Mouse (Mus musculus) cortical plate, adult 2 months (tissue): ENCODE measurements at regions not wholly inside any gene's neighbourhood (a gene's known extent, or its start where the extent isn't known, plus 50 kb on each side); places are given as distances from the start of the nearest gene placed in this dataset.

Source experiments
- H3K27ac ChIP-seq: fragments of 200-500 bp; 2 replicates; pipeline ENCODE4 v1.5.1; 2012; ENCODE audit warnings: low read length, control low read depth, inconsistent platforms; ENCODE audit not compliant: insufficient read depth
- H3K4me1 ChIP-seq: fragments of 200-500 bp; 2 replicates; pipeline ENCODE4 v1.6.1; 2011; ENCODE audit warnings: low read length; ENCODE audit not compliant: control insufficient read depth, insufficient read depth
- H3K4me3 ChIP-seq: fragments of 200-500 bp; 2 replicates; pipeline ENCODE4 v1.5.1; 2011; ENCODE audit warnings: mild to moderate bottlenecking, low read length, control low read depth; ENCODE audit not compliant: insufficient read depth
- CTCF ChIP-seq: fragments of 200-500 bp; IDR thresholded peaks from 2 replicates; pipeline ENCODE4 v1.5.1; 2011; ENCODE audit warnings: mild to moderate bottlenecking, control low read depth, low read length; ENCODE audit not compliant: insufficient read depth; ENCODE audit errors: extremely low read depth
- POLR2A ChIP-seq: fragments of 200-500 bp; IDR thresholded peaks from 2 replicates; pipeline ENCODE4 v1.6.1; 2011; ENCODE audit warnings: mild to moderate bottlenecking, low read length, control low read depth; ENCODE audit not compliant: insufficient read depth; ENCODE audit errors: extremely low read depth

DNA sequence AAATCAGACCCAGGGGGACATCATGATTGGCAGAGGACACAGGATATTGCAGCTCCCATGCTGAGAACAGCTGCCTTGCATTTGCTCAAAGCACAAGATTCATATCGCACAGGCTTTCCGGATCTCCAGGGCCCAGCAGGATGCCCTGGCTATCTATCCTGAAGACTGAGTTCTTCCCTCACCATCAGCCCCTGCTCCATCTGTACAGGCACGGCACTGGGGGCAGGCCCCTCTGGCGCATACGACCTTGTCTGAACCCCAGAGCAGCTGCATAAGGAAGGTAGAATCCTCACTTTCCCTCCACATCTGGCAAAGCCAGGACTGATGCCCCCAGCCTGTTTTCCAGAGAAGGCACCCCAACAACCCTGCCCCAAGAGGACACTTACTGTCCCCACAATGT lies 266.8 kb downstream of the Tns1 start:
- no peak overlapping the region for H3K4me3 ChIP-seq
- H3K4me1 ChIP-seq = no peaks in the 10 kb centered on the region
- H3K27ac ChIP-seq = no peak overlapping the region
- TF ChIP-seq CTCF = no peak
- no peak for TF ChIP-seq POLR2A

DNA sequence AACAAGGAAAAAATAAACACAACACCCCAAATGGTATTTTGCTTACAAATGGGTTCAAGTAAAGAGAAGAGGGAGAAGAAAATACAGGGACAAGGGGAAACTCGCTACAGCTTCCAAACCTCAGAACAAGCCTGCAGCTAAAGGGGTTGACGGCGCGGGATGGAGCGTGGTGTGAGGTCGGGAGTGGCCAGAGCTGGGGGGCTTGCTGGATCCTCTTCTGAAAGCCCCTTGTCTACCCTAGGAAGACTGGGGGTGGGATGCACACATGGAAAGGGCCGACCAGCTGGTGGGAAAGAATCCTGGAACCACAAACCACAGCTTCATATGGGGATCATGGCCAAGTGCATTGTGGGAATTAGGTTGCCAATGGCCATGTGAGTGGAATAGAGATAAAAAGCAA lies 267.4 kb downstream of the Tns1 start:
- no peak for TF ChIP-seq POLR2A
- no peak for TF ChIP-seq CTCF
- H3K27ac ChIP-seq = no peak overlapping the region
- no peak overlapping the region for H3K4me3 ChIP-seq
- no peaks in the 10 kb centered on the region for H3K4me1 ChIP-seq

DNA sequence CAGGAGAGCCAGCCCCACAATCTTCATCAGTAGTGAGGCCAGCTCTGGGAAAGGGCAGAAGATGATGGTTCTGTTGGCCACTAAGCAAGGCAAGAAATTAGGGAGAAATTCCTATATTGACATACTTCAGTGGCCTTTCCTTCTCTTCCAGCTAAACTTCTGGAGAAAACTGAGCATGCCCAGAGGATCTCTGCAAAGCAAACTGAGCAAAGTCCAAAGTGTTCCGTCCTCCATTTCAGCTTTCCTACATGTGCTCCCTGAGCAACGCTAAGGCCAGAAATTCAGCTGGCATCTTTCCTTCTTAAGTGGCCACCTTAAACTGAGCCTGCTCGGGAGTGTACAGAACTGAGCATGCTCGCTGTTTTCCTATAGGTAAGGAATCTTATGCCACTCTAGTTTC lies 268.9 kb downstream of the Tns1 start:
- H3K4me1 ChIP-seq = no peaks in the 10 kb centered on the region
- TF ChIP-seq POLR2A (no peak), CTCF (no peak)
- no peak overlapping the region for H3K27ac ChIP-seq
- H3K4me3 ChIP-seq = no peak overlapping the region

DNA sequence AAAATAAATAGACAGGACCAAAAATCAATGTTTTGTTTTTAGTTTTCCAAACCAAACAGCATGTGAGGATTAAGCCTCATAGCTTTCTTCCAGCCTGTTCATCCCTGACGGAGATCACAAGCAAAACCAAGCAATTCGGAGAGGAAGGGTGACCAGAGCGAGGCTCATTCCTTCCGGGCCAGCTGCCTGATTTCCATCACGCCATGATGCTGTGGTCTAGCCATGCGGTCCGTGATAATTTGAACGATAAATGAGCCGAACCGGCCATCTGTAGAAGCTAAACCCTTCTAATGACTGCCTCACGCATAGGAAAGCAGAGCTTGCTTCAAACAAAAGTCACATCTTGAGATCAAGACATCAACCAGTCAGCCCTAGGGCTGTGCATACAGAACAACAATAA lies 270.4 kb downstream of the Tns1 start:
- H3K4me1 ChIP-seq = no peaks in the 10 kb centered on the region
- no peak overlapping the region for H3K27ac ChIP-seq
- no peak overlapping the region for H3K4me3 ChIP-seq
- no peak for TF ChIP-seq CTCF
- no peak for TF ChIP-seq POLR2A

DNA sequence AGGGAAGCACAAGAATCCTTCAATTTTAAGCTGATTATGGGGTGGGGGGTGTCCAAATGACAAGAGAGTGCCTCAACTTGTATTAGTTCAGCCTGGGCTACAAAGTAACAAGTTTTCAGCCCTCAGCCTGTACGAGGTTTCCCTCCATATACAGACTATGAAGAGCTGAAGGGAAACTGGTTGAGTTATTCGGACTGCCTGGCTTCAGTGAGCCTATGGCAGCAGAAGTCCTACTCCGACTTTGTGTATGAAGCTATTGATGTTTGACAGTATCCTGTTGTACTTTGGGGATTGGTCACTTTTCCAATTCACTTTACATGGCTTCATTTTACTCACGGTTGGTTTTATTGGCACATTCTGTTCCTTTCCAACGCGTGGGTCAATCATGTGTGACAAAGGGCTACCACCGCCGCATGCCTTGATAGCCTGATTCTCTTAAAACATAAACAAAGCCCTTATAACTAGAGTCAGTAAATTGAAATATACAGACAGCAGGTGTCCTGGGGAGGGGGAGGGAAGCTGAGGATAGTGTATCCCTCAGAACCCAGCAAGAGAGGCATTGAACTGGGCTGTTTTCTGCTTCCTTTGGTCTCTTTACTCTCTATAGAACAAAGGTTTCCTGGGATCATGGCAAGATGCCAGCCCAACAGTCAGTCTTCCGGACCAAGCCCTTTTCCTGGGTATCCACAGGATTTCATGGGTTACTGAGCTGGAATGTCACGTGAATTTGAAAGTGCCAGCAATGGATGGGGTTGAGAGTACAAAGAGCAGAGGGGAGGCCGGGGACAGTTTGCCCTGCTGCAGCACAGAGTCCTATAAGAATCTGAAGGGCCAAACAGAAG lies 273.9 kb downstream of the Tns1 start:
- no peak overlapping the region for H3K27ac ChIP-seq

GRCm38 (mm10) chr1:73848370-73848769 lies 275.9 kb downstream of the Tns1 start:
- TF ChIP-seq CTCF (no peak), POLR2A (no peak)
- H3K27ac ChIP-seq = no peak overlapping the region
- no peaks in the 10 kb centered on the region for H3K4me1 ChIP-seq
- H3K4me3 ChIP-seq = no peak overlapping the region

More for the DNA sequence above, 273.9 kb downstream of the Tns1 start:
- Histone ChIP-seq H3K4me1 (no peaks in the 10 kb centered on the region), H3K4me3 (no peak overlapping the region)
- no peak for TF ChIP-seq POLR2A
- no peak for TF ChIP-seq CTCF

GRCm38 (mm10) chr1:73847126-73847525 lies 277.1 kb downstream of the Tns1 start:
- TF ChIP-seq POLR2A = no peak
- no peak for TF ChIP-seq CTCF

GRCm38 (mm10) chr1:73845115-73845514 lies 279.1 kb downstream of the Tns1 start:
- Histone ChIP-seq H3K4me3 (no peak overlapping the region), H3K4me1 (no peaks in the 10 kb centered on the region), H3K27ac (no peak overlapping the region)
- TF ChIP-seq POLR2A (no peak), CTCF (no peak)

More at GRCm38 (mm10) chr1:73847126-73847525, 277.1 kb downstream of the Tns1 start:
- Histone ChIP-seq H3K27ac (no peak overlapping the region), H3K4me1 (no peaks in the 10 kb centered on the region), H3K4me3 (no peak overlapping the region)

DNA sequence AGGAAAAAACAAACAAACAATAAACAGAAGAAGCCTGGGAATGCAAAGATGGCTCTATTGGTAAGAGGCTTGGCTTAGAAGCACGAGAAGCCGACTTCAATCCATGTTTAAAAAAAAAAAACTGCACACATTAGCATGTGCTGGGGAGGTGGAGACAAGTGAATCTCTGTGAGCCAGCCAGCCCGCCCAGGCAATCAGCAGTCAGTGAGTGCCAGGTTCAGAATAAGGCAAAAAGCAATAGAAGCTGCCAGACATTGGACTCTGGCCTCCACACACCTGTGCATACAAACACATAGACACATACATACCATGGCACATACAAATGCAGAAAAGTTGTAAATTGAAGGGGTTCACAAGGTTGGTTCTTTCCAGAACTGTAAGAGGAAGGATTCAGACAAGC lies 279.7 kb downstream of the Tns1 start:
- Histone ChIP-seq H3K27ac (no peak overlapping the region), H3K4me3 (no peak overlapping the region), H3K4me1 (no peaks in the 10 kb centered on the region)
- TF ChIP-seq POLR2A = no peak
- TF ChIP-seq CTCF = no peak

- TF ChIP-seq POLR2A (no peak), CTCF (no peak)
These were observed 284.9 kb downstream of the Tns1 start for GRCm38 (mm10) chr1:73839351-73839750.

More at GRCm38 (mm10) chr1:73839351-73839750, 284.9 kb downstream of the Tns1 start:
- H3K4me3 ChIP-seq = no peak overlapping the region
- H3K4me1 ChIP-seq = no peaks in the 10 kb centered on the region
- H3K27ac ChIP-seq = no peak overlapping the region
